Mouse (Mus musculus) thymus, adult 2 months (tissue): ENCODE measurements around the gene Atrn.

ENCODE experiments used
- CTCF ChIP-seq: fragments of 200-500 bp; IDR thresholded peaks from 2 replicates; pipeline ENCODE4 v1.5.1; 2012; ENCODE audit warnings: mild to moderate bottlenecking, control low read depth, low read length, moderate library complexity, borderline replicate concordance; ENCODE audit not compliant: control insufficient read depth, poor library complexity, insufficient read depth; ENCODE audit errors: extremely low read depth
- POLR2A ChIP-seq: fragments of 200-500 bp; IDR thresholded peaks from 2 replicates; pipeline ENCODE4 v1.6.1; 2012; ENCODE audit warnings: mild to moderate bottlenecking, low read length, control low read depth, moderate library complexity; ENCODE audit not compliant: control insufficient read depth, poor library complexity, insufficient read depth; ENCODE audit errors: extremely low read depth

DNA sequence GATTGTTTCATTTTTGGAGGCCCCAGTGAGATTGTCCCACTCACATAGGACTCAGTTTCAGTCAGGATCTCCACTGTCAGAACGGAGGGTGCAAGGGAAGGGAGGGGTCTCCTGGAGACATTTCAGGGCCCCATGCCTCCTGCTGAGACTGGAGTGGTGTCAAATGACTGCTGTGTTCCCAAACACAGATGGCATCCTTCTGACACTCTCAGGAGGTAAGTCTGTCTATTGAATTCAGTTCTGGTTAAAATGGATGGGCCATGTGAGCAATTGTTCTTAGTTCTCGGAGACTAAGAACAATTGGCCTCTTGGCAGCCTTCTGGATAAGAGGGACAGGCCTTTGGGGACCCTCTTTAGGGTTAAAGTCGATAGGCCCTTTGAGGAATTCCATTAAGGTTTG lies 28.9 kb upstream of the Atrn start:
- TF ChIP-seq CTCF: no peak
- TF ChIP-seq POLR2A: no peak
